Mouse (Mus musculus) left cerebral cortex, postnatal 4 days (tissue): ENCODE measurements around the gene Nt5m. TPM values are rescaled to one million over a fixed set of nuclear protein-coding genes. Genes with fewer than 3 reads are reported as not detected.
"Not testable (repeated sequence)": the region's sequence is repeated elsewhere in the genome, so short reads cannot be mapped to it uniquely, and the experiment has no call there.

Experiments used
- DNase-seq: peaks from one replicate; pipeline ENCODE4 v3.0.0-alpha.2; 2022
- intact Hi-C: fragments of 180-260 bp; cut with DNase I; formaldehyde crosslinking; loops from one replicate; pipeline ENCODE4 v1.15.1; 2025
- total RNA-seq, 2 experiments: library from RNA; stranded (reverse); gene quantifications; 2 replicates each; pipeline ENCODE4 v1.2.3; 2021

The Nt5m gene
- total RNA-seq: 10 to 100 TPM; 43.6 to 45.0 TPM

DNA sequence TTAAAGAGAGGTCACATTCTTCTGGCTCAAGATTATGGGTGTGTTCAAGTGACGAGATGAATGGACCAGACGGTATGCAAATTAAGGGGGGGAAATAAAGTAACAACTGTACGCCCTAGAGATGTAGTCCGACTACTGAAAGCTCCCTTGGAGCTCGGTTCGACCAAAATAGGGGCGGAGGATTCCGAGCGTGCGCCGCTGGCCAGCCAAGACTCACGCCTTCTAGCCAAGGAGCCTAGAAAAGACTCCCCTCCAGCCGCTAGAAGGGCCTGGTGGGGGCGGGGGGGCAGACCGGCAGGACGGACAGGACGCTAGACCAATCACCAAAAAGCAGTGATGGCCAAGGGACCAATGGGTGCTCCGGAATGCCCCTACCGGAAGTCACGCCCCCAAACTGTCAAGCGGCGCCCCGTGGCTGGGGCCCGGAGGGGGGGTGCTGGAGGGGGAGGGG, at the start of gene Nt5m:
TSS of gene Nt5m (plus strand) at position 440 of the 451 bp plus-strand sequence.
- intact Hi-C loops: no loop called here
- peak; percentile 95 for DNase-seq

DNA sequence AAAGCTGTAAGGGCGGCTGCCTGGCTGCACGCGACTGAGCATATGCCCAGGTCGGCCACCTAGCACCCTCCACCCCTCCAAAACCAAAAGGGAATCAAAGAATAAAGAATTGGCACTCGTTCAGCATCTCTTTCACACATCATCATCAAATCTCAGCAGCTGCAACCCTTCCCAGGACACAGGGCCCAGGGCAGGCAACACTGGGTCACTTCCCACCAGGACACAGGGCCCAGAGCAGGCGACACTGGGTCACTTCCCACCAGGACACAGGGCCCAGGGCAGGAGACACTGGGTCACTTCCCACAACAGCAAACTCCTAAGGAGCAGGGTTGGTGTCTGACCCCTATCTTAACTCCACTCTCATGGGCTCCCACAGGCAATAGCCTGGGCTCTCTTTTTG, 45.9 kb upstream of the Nt5m start:
- intact Hi-C loops: no loop called here
- no peak for DNase-seq

DNA sequence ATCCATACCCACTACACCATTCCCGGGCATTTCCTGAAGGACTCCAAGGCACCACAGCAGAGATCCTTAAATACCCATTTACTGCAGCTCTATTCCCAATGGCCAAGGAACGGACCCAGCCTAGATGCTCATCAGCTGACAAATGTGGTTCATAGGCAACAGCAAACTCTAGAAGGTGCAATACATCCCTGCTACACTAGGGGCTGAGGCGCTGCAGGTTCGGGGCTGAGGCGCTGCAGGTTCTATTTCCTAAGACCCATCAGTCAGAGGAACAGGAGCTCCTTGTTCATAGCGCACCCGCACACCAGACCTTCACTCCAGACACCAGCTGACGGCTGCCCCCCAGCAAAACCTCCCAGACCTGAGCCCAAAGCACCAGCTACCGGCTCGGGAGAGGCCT, 38.8 kb upstream of the Nt5m start:
- intact Hi-C loops: no loop called here
- DNase-seq: no peak

DNA sequence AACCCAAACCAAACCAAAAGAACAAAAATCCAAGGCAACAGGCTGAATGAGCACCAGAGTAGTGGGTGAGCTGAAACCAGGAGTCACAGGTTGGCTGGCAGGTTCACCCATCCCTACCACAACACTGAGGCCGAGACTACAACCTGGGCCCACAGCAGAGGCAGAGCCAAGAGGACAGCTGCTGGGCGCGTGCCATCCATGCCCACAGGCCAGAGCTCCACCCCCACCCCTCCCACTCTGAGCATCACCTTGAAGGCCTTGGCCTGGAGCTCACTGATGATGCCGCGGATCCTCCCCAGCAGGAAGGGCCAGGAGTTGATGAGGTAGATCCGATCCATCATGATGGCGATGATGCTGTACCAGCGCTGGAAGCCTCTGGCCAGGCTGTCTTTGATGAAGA, 37.4 kb upstream of the Nt5m start:
- intact Hi-C loops: no loop called here
- DNase-seq: no peak

DNA sequence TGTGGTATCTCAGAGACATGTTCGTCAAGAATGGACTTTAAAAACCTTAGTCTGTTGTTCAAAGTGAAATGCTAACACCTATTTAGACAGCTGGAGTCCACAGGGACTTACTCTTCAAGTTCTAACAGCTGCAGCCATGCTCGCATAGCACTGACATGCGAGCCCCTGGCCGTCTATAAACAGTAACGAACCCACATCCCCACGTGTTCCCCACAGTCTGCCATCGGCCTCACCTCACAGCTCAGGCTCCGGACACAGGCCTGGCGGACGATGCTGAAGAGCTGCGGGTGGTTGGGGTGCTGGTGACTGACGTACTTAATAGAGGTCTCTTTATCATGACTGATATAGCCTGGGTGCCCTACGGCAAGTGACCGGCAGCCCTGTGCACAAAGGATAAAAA, 35.7 kb upstream of the Nt5m start:
- no peak for DNase-seq
- intact Hi-C loops: no loop called here

DNA sequence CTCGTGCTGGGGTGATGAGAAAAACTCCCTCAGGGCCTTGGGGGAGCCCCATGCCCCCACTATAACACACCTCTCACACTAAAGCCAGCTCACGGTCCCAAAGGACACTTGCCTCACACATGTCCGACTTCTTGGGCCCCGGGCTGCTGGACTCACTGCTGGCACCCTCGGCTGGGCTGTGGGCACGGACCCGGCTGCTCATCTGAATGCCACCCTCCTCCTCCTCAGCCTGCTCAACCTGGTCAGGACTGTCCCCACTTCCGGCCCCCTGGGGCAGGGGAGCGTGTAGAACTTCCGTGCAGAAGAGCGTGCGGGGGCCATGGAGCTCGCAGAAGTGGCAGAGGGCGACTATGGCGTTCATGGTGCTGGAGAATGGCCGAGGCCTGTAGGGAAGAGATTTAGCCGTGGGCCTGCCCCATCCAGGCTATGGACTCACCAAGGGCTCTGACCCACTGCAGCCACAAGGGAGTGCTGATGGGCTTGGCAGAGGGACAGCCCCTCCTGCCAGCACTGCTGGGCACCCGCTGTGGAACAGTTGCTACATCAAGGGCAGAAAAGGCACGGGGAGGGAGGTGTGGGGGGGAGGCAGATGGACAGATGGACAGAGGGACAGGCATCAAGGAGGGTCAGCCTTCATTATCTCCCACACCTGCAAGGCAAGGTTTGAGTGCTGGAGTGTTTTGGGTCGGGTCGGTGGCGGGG, 34.7 kb upstream of the Nt5m start:
- intact Hi-C loops: no loop called here
- DNase-seq: peak; percentile 44

DNA sequence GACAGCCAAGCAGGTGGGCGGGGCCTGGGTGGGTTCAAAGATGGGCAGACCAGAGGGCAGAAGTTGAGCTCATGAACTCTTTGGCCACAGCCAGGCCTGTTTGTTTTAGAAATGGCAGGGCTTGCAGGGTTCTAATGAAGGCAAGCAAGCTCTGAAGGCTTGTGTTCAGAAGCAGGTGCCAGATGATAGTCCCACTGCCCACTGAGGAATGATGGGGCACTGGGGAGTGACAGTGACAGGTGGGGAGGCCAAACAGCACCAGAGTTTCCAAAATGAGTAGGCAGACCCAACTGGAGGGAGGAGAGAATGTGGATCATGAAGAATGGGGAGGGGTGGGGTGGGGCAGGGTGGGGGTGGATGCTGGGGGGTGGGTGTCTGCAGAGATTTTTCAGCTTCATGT, 34.0 kb upstream of the Nt5m start:
- DNase-seq: no peak
- intact Hi-C loops: no loop called here

DNA sequence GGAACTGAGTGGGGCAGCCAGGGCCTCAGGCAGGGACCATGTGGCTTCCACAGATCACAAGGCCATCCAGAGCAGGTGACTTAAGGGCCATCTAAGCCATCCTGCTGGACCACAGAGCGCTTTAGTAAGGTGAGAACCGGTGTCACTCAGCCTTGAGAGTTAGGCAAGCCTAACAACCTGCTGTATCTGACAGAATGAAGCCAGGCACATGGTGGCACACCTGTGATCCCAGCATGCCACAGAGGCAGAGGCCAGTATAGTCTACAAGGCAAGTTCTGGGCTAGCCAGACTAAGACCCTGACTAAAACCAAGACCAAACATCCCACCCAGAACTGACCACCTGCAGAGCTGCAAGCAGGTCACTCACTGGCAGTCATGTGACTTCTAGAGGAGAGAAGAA, 33.6 kb upstream of the Nt5m start:
- intact Hi-C loops: no loop called here
- DNase-seq: no peak

DNA sequence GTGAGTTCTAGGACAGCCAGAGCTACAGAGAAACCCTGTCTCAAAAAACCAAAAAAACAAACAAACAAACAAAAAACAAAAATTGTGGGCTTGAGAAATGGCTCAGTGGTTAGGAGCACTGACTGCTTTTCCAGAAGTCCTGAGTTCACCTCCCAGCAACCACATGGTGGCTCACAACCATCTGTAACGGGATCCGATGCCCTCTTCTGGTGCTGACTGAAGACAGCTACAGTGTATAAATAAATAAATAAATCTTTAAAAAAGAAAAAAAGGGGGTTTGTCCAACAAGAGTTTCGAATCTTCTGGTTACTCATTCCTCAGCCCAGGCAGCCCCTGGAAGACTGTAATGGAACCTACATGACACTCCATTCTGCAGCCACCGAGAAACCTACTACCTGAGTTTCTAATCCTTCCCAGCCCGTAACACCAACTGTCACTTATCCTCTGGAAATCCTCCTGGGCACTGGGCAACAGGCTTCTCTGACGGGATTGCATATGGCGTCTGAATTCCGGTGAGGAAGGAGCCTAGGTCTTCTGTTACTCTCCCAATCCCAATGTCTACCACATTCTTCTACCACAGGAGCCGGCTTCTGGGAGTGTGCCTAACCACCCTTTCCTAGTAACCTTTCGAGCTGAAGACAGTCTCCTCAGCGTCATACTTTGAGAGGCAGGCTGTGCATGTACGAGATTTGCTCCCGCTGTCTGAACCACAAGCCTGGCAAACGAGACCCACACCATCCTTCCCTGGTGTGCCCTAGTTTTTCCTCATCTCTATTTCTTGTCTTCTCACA, 30.9 kb upstream of the Nt5m start:
- no peak for DNase-seq
- intact Hi-C loops: no loop called here

DNA sequence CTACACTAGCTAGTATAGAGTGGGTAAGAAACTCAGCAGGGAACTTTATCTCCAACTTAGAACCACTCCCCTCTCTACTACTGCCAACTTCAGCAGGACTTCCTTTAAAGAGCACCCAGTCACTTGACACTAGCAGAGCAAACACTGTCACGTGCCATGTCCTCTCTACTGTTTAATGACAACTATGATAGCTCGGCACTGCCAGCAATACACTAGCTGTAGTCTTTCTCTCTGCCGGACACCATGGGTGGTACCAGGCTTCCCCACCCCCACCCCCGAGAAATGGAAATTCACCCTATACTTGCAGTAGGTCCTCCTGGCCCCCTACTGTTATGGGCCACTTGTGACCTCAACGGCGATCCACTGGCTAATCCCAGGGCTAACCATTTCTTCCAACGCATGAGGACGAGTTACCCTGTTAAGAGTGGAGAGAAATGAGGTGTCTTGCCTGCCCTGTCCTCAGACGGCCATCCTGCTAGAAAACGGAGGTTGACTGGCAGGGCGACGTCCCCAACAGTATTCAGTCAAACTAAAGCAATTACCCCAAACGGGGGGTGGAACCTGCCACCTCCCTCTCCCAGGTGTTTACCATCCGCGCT, 30.1 kb upstream of the Nt5m start:
- intact Hi-C loops: no loop called here
- no peak for DNase-seq

DNA sequence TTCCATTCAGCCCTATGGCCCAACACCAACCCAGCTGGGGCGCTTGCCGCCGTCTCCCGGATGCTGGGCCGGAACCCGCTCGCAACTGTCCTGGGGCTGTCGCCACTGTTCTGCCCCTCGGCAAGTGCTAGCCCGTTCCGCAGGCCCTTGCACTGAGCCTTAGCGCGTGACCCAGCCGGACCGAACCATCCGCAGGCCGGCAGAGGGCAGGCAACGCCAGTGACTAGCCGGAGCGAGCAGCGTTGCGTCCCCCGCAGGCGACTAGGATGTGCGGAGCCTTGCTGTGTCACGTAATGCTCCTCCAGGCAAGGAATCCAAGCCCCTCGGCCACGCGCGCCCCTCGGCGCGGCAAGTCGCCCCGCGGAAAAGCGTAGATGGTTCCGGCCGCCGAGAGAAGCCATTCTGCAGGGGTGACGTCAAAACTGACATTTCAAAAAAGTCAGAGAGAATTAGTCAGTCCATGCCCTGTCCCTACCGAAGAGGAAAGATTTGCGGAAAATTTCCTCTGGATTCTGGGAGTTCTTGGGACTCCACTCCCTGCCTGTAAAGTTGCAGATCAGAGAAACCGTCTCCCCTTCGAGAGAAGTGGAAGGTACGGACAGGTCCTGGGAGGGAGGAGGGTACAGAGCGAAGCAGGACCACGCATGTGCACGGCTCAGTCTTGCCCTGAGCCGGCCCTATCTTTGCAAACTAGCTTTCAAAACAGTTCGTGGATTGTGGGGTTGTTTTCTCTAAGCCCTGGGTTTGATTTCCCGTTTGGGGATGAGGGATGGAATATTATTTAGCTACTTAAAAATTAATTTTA, 29.4 kb upstream of the Nt5m start, which contains the start of gene Flcn:
TSS of gene Flcn (minus strand) at position 347 of the 805 bp plus-strand sequence.
- DNase-seq: peak; percentile 88
- intact Hi-C loops: no loop called here

DNA sequence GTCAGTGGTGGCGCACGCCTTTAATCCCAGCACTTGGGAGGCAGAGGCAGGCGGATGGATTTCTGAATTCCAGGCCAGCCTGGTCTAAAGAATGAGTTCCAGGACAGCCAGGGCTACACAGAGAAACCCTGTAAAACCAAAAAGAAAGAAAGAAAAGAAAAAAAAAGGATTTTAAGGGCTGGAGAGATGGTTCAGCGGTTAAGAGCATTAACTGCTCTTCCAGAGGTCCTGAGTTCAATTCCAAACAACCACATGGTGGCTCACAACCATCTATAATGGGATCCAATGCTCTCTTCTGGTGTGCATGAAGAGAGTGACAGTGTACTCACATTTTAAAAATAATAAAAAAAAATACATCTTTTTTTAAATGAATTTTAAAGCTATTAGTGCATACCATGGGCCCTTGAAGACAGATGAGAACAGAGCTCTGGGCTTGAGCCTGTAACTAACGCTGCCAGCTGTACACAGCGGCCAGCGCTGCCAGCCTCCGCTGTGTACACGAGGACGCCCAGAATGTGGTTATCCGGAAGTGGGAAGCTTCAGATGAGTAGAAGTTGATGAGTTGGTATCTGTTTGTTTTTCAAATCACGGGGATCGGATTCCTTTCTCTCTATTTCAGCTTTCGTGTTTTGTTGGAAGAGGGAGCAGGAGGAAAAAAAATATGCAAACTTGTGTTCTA, 28.6 kb upstream of the Nt5m start:
- intact Hi-C loops: no loop called here
- no peak for DNase-seq

DNA sequence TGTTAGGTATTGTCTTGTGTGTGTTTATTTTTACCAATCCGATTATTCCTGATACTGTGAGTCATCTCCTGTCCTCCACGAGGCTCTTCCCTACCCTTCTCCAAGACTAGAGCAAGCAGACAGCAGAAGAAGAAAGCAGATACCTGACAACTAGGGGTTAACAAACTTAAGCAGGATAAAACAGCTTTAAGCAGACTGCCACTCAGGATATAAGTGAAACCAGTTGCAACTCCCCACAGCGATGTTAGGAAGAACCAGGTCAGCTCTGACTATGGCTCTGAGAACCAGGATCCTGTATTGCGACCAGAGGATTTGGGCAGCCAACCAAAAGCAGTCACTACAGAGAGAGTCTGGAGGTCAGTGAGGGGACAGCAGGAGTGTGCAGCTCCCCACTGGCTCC, 28.0 kb upstream of the Nt5m start:
- intact Hi-C loops: no loop called here
- DNase-seq: no peak

DNA sequence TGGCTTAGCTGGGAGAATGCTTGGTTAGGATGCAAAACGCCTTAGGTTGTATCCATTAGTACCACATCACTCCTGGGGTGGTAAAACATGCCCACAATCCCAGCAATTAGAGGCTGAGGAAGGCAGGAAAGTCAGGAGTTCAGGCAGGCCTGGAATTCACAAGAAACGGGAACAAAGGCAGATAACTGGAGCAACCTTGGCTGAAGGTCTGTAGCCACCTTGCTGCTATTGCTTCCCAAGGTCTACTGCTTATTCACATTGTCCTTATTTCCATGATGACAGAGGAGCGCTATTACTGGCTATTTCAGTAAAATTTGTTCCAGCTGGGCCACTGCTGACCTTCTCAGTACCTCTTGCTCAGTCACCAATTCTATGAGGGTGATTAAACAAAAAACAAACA, 26.0 kb upstream of the Nt5m start:
- intact Hi-C loops: no loop called here
- no peak for DNase-seq

DNA sequence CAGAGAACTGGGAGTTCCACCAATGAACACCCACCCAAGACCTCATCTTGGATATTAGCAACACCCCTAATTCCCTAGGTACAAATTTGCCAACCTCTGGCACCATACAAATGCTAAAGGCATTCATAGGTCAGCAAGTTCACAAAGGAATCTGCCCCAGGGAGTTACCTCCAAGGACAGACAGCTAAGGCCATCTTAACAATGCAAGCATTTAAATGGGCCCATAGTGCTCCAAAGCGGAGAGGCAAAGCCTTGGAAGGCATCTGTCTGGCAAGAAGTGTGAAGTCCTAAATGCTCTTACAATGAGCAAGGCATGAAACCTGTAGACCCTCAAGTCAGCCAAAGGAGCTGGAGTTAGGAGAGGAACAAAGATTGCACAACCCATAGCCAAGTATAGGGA, 24.9 kb upstream of the Nt5m start:
- intact Hi-C loops: no loop called here
- DNase-seq: no peak

DNA sequence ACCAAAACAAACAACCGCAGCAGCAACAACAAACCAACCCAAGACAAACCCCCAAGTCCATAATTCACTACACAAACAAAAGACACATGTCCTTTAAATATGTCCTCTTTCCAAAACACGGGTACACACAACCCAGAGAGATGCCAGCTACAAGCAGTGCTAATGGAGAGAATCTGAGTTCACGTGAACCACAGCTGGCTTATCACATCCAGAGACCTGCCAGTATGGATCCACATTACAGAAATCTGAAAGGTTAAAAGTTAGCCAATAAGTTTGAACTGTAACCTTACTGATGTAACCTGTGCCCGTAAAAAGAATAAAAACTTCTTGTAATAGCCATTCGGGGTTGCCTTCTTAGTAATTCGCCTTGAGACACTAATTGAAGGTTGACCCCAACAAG, 24.3 kb upstream of the Nt5m start:
- DNase-seq: no peak

DNA sequence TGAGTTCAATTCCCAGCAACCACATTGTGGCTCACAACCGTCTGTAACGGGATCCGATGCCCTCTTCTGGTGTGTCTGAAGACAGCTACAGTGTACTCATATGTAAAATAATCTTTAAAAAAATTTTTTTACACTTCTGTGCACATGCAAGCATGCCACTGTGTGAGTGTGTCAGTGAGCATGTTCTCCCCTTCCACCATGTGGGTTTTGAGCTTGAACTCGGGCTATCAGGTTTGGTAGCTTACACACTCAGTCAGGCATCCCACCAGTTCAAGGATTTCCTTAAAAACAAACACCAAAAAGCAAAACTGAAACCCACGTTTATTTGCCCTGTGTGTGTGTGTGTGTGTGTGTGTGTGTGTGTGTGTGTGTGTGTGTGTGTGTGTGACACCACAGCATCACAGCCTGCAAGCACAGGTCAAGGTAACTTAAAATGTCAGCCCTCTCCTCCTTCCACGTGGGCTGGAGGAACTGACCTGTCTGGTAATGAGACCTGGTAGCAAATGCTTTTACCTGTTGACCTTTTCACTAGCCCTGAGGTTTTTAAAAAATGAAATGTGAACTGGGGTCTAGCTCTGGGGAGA, 23.7 kb upstream of the Nt5m start:
- intact Hi-C loops: no loop called here
- DNase-seq: no peak

More for the DNA sequence above, 24.3 kb upstream of the Nt5m start:
- intact Hi-C loops: no loop called here

DNA sequence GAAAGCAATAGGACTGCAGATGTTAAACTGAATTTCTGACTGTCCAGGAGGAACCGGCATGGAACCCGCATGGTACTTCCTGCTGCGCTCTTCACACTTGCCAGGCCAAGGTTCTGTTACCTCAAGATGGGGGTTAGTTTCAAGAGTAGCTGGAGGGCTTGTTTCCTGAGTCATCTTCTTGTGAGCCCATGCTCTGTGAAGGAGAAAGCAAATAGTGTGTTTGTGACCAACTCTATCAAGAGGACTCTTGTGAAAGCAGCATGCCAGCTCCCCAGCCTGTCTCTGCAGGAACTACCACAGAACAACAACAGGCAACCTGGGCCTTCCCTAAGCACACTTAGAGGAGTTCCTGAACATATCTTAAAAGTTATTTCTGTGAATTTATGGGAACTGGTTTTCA, 21.3 kb upstream of the Nt5m start:
- intact Hi-C loops: no loop called here
- no peak for DNase-seq

DNA sequence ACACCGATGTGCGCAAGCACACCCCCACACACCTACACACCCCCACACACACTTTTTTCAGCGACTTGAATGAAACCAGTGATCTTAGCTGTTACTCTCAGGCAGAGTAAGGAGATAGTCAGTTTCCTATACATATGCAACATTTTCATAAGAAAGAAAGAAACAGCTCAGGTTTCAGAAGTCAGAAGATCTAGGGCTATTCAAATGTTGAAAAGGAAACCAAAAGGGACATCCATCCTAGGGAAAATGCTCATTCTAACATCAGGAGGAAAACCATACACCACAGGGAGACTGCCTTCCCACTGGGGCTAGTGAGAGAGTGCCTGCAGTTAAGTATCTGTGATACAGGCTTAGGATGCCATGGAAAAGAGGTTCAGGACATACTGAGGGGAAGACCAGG, 17.6 kb upstream of the Nt5m start:
- intact Hi-C loops: loop anchor here (10.0 kb wide), 1 partner anchor 57 kb away; no protein-coding TSS in a partner anchor
- DNase-seq: no peak

DNA sequence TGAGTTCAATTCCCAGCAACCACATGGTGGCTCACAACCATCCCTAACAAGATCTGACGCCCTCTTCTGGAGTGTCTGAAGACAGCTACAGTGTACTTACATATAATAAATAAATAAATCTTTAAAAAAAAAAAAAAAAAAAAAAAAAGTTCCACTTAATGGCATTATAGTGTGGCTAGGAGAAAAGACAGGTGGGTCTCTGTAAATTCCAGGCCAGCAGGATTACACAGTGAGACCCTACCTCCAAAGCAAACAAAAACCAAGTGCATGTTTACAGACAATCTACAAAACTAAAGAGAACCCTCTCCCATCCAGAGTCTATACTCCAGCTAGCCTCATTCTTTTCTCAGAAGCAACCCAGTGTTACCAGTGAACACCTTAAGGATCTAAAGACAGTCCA, 1.5 kb upstream of the Nt5m start:
- intact Hi-C loops, DNase-seq: not testable (repeated sequence)
